Mouse (Mus musculus): Measurements from ENCODE around the gene Ndufv3. TPM values are rescaled to one million over a fixed set of nuclear protein-coding genes. Genes with fewer than 3 reads are reported as not detected.

Ndufv3 gene
- 95.5 and 95.7 TPM in 2 replicates for polyA plus RNA-seq (2012; rRNA removed)

GRCm38 (mm10) chr17:31519946-31520838 is at the start of gene Ndufv3, which contains the start of gene Wdr4:
Ndufv3 (plus strand) TSS chr17:31520115.
Wdr4 (minus strand) TSS chr17:31519980.

GRCm38 (mm10) chr17:31564015-31564857 is 44.3 kb downstream of the Ndufv3 start, which contains the start of gene Pknox1:
Pknox1 (plus strand) TSS chr17:31564734.

Other genes starting within 250 kb of the Ndufv3 start
- 0.37 and 0.58 TPM in 2 replicates for gene Rsph1, start 242.7 kb upstream of the Ndufv3 start, polyA plus RNA-seq (2012; rRNA removed)
- gene Slc37a1, start 233.3 kb upstream of the Ndufv3 start, polyA plus RNA-seq (2012; rRNA removed): 4.1 and 5.0 TPM in 2 replicates
- 6.3 and 6.7 TPM in 2 replicates for gene Pde9a, start 133.9 kb upstream of the Ndufv3 start, polyA plus RNA-seq (2012; rRNA removed)
- 11.8 TPM in 2 replicates for gene Wdr4, start 135 bp upstream of the Ndufv3 start, polyA plus RNA-seq (2012; rRNA removed)
- 6.8 and 8.2 TPM in 2 replicates for gene Pknox1, start 44.6 kb downstream of the Ndufv3 start, polyA plus RNA-seq (2012; rRNA removed)
- 92.3 and 98.3 TPM in 2 replicates for gene Cbs, start 117.1 kb downstream of the Ndufv3 start, polyA plus RNA-seq (2012; rRNA removed)
- 99.3 and 102 TPM in 2 replicates for gene U2af1, start 138.8 kb downstream of the Ndufv3 start, polyA plus RNA-seq (2012; rRNA removed)
- 0.04 and 0.06 TPM in 2 replicates for gene Cryaa, start 157.7 kb downstream of the Ndufv3 start, polyA plus RNA-seq (2012; rRNA removed)